Mouse (Mus musculus) forebrain, embryonic 11.5 days (tissue): ENCODE results near the gene Mb. TPM values are rescaled to one million over a fixed set of nuclear protein-coding genes. Genes with fewer than 3 reads are reported as not detected.

Experiments
- ATAC-seq: fragments of 200-750 bp; cut with Nextera tagmentation; replicated peaks from 2 replicates; pipeline ENCODE4 v1.8.0; 2017; ENCODE audit warnings: moderate TSS enrichment; ENCODE audit not compliant: low FRiP score
- DNase-seq: peaks from one replicate; pipeline ENCODE4 v3.0.0-alpha.2; 2017; ENCODE audit warnings: low spot score
- H3K27ac ChIP-seq: fragments of 300-500 bp; sonication (generic); 2 replicates; pipeline ENCODE4 v1.5.1; 2014; ENCODE audit warnings: low read depth, low read length
- H3K27me3 ChIP-seq: fragments of 300-500 bp; sonication (generic); 2 replicates; pipeline ENCODE4 v1.6.1; 2014; ENCODE audit warnings: mild to moderate bottlenecking, low read length, mixed read lengths; ENCODE audit not compliant: control insufficient read depth, insufficient read depth
- H3K36me3 ChIP-seq: fragments of 300-500 bp; sonication (generic); 2 replicates; pipeline ENCODE4 v1.6.1; 2014; ENCODE audit warnings: mild to moderate bottlenecking, low read length, moderate library complexity, mixed read lengths; ENCODE audit not compliant: control insufficient read depth, insufficient read depth
- H3K4me1 ChIP-seq: fragments of 300-500 bp; sonication (generic); replicated peaks from 2 replicates; pipeline ENCODE4 v1.6.1; 2014; ENCODE audit warnings: low read length, mixed read lengths; ENCODE audit not compliant: control insufficient read depth, insufficient read depth
- H3K4me2 ChIP-seq: fragments of 300-500 bp; sonication (generic); 2 replicates; pipeline ENCODE4 v1.6.1; 2014; ENCODE audit warnings: low read depth, mild to moderate bottlenecking, low read length, moderate library complexity, mixed read lengths; ENCODE audit not compliant: severe bottlenecking
- H3K4me3 ChIP-seq: fragments of 300-500 bp; sonication (generic); 2 replicates; pipeline ENCODE4 v1.5.1; 2014; ENCODE audit warnings: low read depth, low read length
- H3K9ac ChIP-seq: fragments of 300-500 bp; sonication (generic); 2 replicates; pipeline ENCODE4 v1.6.1; 2014; ENCODE audit warnings: low read length
- H3K9me3 ChIP-seq: fragments of 300-500 bp; sonication (generic); 2 replicates; pipeline ENCODE4 v1.6.1; 2016; ENCODE audit warnings: low read length, mixed read lengths; ENCODE audit not compliant: control insufficient read depth
- WGBS: fragments of 180-500 bp; shearing (Covaris S2); extraction: QIAGEN DNeasy Blood & Tissue Kit; methylation state at CpG from one replicate; pipeline ENCODE4 v1.1.7; 2014; 5-methylcytosine and 5-hydroxymethylcytosine counted together
- polyA plus RNA-seq: library from polyadenylated mRNA; unstranded; fragments of >200 nt; fragmentation: Nextera tagmentation; extraction: Ambion mirVana; gene quantifications from 2 replicates; pipeline ENCODE4 v1.2.1, GENCODE M21; 2014

The Mb gene
- polyA plus RNA-seq, 1 experiment from 2014 or later, result not detected

GRCm38 (mm10) chr15:77040784-77041183, 9.7 kb downstream of the Mb start:
- Histone ChIP-seq H3K27ac (no peak overlapping the region), H3K4me3 (no peak overlapping the region), H3K4me1 (0 out of 2 replicates have a peak, but pooled peaks cover 3% of the 10 kb centered on the region), H3K9me3 (no peaks in the 10 kb centered on the region), H3K9ac (no peak overlapping the region), H3K36me3 (no peaks in the 10 kb centered on the region), H3K27me3 (no peaks in the 10 kb centered on the region), H3K4me2 (no peak overlapping the region)
- DNase-seq, result no peak
- 88% methylated on average over 3 of the region's 3 CpGs for WGBS
- ATAC-seq, result no peak

- Histone ChIP-seq H3K4me3 (no peak overlapping the region), H3K27me3 (no peaks in the 10 kb centered on the region), H3K4me2 (no peak overlapping the region), H3K27ac (no peak overlapping the region), H3K9ac (no peak overlapping the region), H3K4me1 (0 out of 2 replicates have a peak, but pooled peaks cover 3% of the 10 kb centered on the region), H3K36me3 (no peaks in the 10 kb centered on the region), H3K9me3 (no peaks in the 10 kb centered on the region)
- no peak for ATAC-seq
- no peak for DNase-seq
- WGBS, result 79% methylated on average over 7 of the region's 9 CpGs
These were observed 11.2 kb downstream of the Mb start for GRCm38 (mm10) chr15:77039211-77039700.

GRCm38 (mm10) chr15:77037278-77038161, 12.9 kb downstream of the Mb start:
- Histone ChIP-seq H3K4me3 (no peak overlapping the region), H3K4me2 (no peak overlapping the region), H3K36me3 (no peaks in the 10 kb centered on the region), H3K4me1 (0 out of 2 replicates have a peak, but pooled peaks cover 3% of the 10 kb centered on the region), H3K27me3 (no peaks in the 10 kb centered on the region), H3K9ac (no peak overlapping the region), H3K9me3 (no peaks in the 10 kb centered on the region), H3K27ac (peak overlapping the region; percentile 55)
- DNase-seq, result no peak
- ATAC-seq, result no peak
- 53% methylated on average over 11 of the region's 11 CpGs for WGBS

- Histone ChIP-seq H3K9ac (no peak overlapping the region), H3K27ac (peak overlapping the region; percentile 55; the same call in 1 of the 2 replicates), H3K4me2 (no peak overlapping the region), H3K4me1 (0 out of 2 replicates have a peak, but pooled peaks cover 3% of the 10 kb centered on the region), H3K9me3 (no peaks in the 10 kb centered on the region), H3K36me3 (no peaks in the 10 kb centered on the region), H3K4me3 (no peak overlapping the region), H3K27me3 (no peaks in the 10 kb centered on the region)
- 34% methylated on average over 2 of the region's 2 CpGs for WGBS
- ATAC-seq, result no peak
- DNase-seq, result no peak
These were observed 13.5 kb downstream of the Mb start for GRCm38 (mm10) chr15:77036989-77037277.

- DNase-seq, result no peak
- Histone ChIP-seq H3K27ac (peak overlapping the region; percentile 55; the same call in 1 of the 2 replicates), H3K9ac (no peak overlapping the region), H3K4me3 (no peak overlapping the region), H3K36me3 (no peaks in the 10 kb centered on the region), H3K27me3 (no peaks in the 10 kb centered on the region), H3K4me1 (0 out of 2 replicates have a peak, but pooled peaks cover 3% of the 10 kb centered on the region), H3K9me3 (no peaks in the 10 kb centered on the region), H3K4me2 (no peak overlapping the region)
- WGBS, result 82% methylated on average over 11 of the region's 11 CpGs
- no peak for ATAC-seq
These were observed 14.0 kb downstream of the Mb start for GRCm38 (mm10) chr15:77036320-77036988.

- Histone ChIP-seq H3K4me2 (no peak overlapping the region), H3K27me3 (no peaks in the 10 kb centered on the region), H3K9ac (no peak overlapping the region), H3K9me3 (no peaks in the 10 kb centered on the region), H3K4me1 (0 out of 2 replicates have a peak, but pooled peaks cover 3% of the 10 kb centered on the region), H3K4me3 (no peak overlapping the region), H3K27ac (no peak overlapping the region), H3K36me3 (no peaks in the 10 kb centered on the region)
- no peak for ATAC-seq
- 86% methylated on average over 3 of the region's 3 CpGs for WGBS
- DNase-seq, result no peak
These were observed 14.8 kb downstream of the Mb start for GRCm38 (mm10) chr15:77035643-77036042.

- H3K27ac ChIP-seq, result no peak overlapping the region
- no peaks in the 10 kb centered on the region for H3K36me3 ChIP-seq
- whole genome bisulfite sequencing, result 81% methylated on average over 6 of the region's 6 CpGs
- DNase-seq, result no peak
- H3K27me3 ChIP-seq, result no peaks in the 10 kb centered on the region
- no peak overlapping the region for H3K4me2 ChIP-seq
- no peaks in the 10 kb centered on the region for H3K9me3 ChIP-seq
- H3K4me1 ChIP-seq, result 0 out of 2 replicates have a peak, but pooled peaks cover 3% of the 10 kb centered on the region
- no peak overlapping the region for H3K4me3 ChIP-seq
- no peak for ATAC-seq
- H3K9ac ChIP-seq, result no peak overlapping the region
These were observed 15.9 kb downstream of the Mb start for GRCm38 (mm10) chr15:77034526-77034925.

GRCm38 (mm10) chr15:77031271-77031670, 19.2 kb downstream of the Mb start:
- Histone ChIP-seq H3K4me2 (no peak overlapping the region), H3K27ac (no peak overlapping the region), H3K27me3 (no peaks in the 10 kb centered on the region), H3K9me3 (no peaks in the 10 kb centered on the region), H3K4me3 (no peak overlapping the region), H3K4me1 (no peaks in the 10 kb centered on the region), H3K36me3 (no peaks in the 10 kb centered on the region), H3K9ac (no peak overlapping the region)
- 56% methylated on average over 3 of the region's 3 CpGs for WGBS
- DNase-seq (no peak), ATAC-seq (no peak)
